Mouse (Mus musculus) midbrain, embryonic 11.5 days (tissue): ENCODE measurements around the gene Trabd2b. TPM values are rescaled to one million over a fixed set of nuclear protein-coding genes. Genes with fewer than 3 reads are reported as not detected.

ENCODE experiments used
- ATAC-seq: fragments of 200-750 bp; cut with Nextera tagmentation; 2 replicates; pipeline ENCODE4 v1.8.0; 2017; ENCODE audit warnings: moderate TSS enrichment, moderate library complexity; ENCODE audit not compliant: low FRiP score
- DNase-seq: peaks from one replicate; pipeline ENCODE4 v3.0.0; 2015; ENCODE audit warnings: low spot score; ENCODE audit errors: missing footprints
- H3K27ac ChIP-seq: fragments of 300-500 bp; sonication (generic); 2 replicates; pipeline ENCODE4 v1.5.1; 2014; ENCODE audit warnings: low read depth, low read length
- H3K27me3 ChIP-seq: fragments of 300-500 bp; sonication (generic); 2 replicates; pipeline ENCODE4 v1.6.1; 2014; ENCODE audit warnings: mild to moderate bottlenecking, low read length, moderate library complexity, mixed read lengths; ENCODE audit not compliant: control insufficient read depth, insufficient read depth
- H3K36me3 ChIP-seq: fragments of 300-500 bp; sonication (generic); 2 replicates; pipeline ENCODE4 v1.6.1; 2014; ENCODE audit warnings: mild to moderate bottlenecking, low read length, moderate library complexity, mixed read lengths; ENCODE audit not compliant: control insufficient read depth, insufficient read depth
- H3K4me1 ChIP-seq: fragments of 300-500 bp; sonication (generic); 2 replicates; pipeline ENCODE4 v1.6.1; 2014; ENCODE audit warnings: low read length; ENCODE audit not compliant: control insufficient read depth, insufficient read depth
- H3K4me2 ChIP-seq: fragments of 300-500 bp; sonication (generic); 2 replicates; pipeline ENCODE4 v1.6.1; 2014; ENCODE audit warnings: mild to moderate bottlenecking, moderate library complexity
- H3K4me3 ChIP-seq: fragments of 300-500 bp; sonication (generic); 2 replicates; pipeline ENCODE4 v1.5.1; 2014; ENCODE audit warnings: low read depth, low read length
- H3K9ac ChIP-seq: fragments of 300-500 bp; sonication (generic); 2 replicates; pipeline ENCODE4 v1.6.1; 2014; ENCODE audit warnings: low read length
- H3K9me3 ChIP-seq: fragments of 300-500 bp; sonication (generic); 2 replicates; pipeline ENCODE4 v1.6.1; 2016; ENCODE audit warnings: low read length; ENCODE audit not compliant: control insufficient read depth
- WGBS: fragments of 180-500 bp; shearing (Covaris S2); extraction: QIAGEN DNeasy Blood & Tissue Kit; methylation state at CpG from one replicate; pipeline ENCODE4 v1.1.7; 2014; 5-methylcytosine and 5-hydroxymethylcytosine counted together
- polyA plus RNA-seq: library from polyadenylated mRNA; unstranded; fragments of >200 nt; fragmentation: Nextera tagmentation; extraction: Ambion mirVana; gene quantifications from 2 replicates; pipeline ENCODE4 v1.2.1, GENCODE M21; 2014

The Trabd2b gene
- polyA plus RNA-seq, 1 experiment from 2014 or later: 2.2 TPM

- no peak overlapping the region for H3K4me2 ChIP-seq
- DNase-seq (no peak), ATAC-seq (no peak)
- H3K9ac ChIP-seq: no peak overlapping the region
- no peaks in the 10 kb centered on the region for H3K4me1 ChIP-seq
- no peak overlapping the region for H3K4me3 ChIP-seq
- H3K9me3 ChIP-seq: no peaks in the 10 kb centered on the region
- H3K27me3 ChIP-seq: no peaks in the 10 kb centered on the region
- H3K36me3 ChIP-seq: no peaks in the 10 kb centered on the region
- 88% methylated on average over 2 of the region's 2 CpGs for WGBS
- H3K27ac ChIP-seq: no peak overlapping the region
Observed at GRCm38 (mm10) chr4:114386395-114386811, 20.1 kb upstream of the Trabd2b start.

DNA sequence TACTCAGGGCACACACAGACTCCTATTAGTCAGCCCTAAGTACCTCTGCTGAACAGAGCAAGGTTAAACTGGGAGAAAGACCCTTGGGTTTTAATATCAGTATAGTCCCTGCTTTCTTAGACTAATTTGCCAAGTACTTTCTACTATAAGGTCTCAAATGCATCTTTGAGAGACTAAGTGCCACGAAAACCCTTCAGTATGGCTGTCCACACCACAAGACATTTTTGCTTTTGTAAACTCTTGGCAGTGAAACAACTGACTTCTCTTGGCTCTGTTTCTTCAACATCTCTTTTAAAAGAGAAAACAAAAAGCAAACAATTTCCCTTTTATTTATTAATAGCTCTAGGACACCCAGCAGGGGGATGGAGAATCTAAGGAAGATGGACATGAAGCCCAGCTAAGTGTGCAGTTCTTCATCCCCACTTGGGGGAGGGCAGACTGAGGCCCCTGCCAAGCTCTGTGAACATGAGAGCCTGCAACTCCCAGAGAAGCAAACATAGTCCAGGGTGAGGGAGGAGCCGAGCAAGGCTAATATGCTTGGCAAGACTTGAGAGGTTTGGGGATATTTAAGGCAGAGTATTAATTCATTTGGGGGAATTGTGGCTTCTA, 18.9 kb upstream of the Trabd2b start:
- Histone ChIP-seq H3K4me2 (no peak overlapping the region), H3K9me3 (no peaks in the 10 kb centered on the region), H3K27ac (no peak overlapping the region), H3K4me3 (no peak overlapping the region), H3K36me3 (no peaks in the 10 kb centered on the region), H3K9ac (no peak overlapping the region), H3K4me1 (no peaks in the 10 kb centered on the region), H3K27me3 (no peaks in the 10 kb centered on the region)
- no peak for ATAC-seq
- DNase-seq: peak; percentile 4
- WGBS: 70% methylated on average over 2 of the region's 2 CpGs

- H3K9me3 ChIP-seq: no peaks in the 10 kb centered on the region
- no peaks in the 10 kb centered on the region for H3K36me3 ChIP-seq
- WGBS: 87% methylated on average over 3 of the region's 3 CpGs
- ATAC-seq (no peak), DNase-seq (peak; percentile 39)
- no peak overlapping the region for H3K9ac ChIP-seq
- no peaks in the 10 kb centered on the region for H3K4me1 ChIP-seq
- H3K27me3 ChIP-seq: no peaks in the 10 kb centered on the region
- H3K4me2 ChIP-seq: no peak overlapping the region
- H3K4me3 ChIP-seq: no peak overlapping the region
- H3K27ac ChIP-seq: no peak overlapping the region
Observed at GRCm38 (mm10) chr4:114388306-114388705, 18.2 kb upstream of the Trabd2b start.

DNA sequence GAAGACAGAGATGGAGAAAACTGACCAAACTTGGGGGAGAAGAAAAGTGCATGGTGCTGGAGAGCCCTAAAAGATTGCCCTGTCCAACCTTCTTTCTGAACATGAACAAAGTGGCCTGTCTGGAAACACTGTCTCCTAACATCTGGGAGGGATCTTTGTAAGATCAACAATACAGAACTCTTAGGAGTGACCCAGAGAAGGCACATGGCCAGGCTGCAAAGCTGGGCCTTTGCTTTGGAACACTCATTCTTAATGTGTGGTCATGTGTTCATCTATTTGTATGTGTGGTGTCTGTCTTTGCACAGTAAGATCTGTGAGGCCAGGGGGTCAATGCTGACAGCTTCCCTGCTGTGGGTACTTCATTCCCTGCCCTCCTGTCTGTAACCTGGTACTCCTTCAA, 16.9 kb upstream of the Trabd2b start:
- DNase-seq (peak; percentile 56), ATAC-seq (no peak)
- Histone ChIP-seq H3K9ac (no peak overlapping the region), H3K36me3 (no peaks in the 10 kb centered on the region), H3K27ac (no peak overlapping the region), H3K4me1 (no peaks in the 10 kb centered on the region), H3K9me3 (no peaks in the 10 kb centered on the region), H3K27me3 (no peaks in the 10 kb centered on the region), H3K4me3 (no peak overlapping the region), H3K4me2 (no peak overlapping the region)

- ATAC-seq (no peak), DNase-seq (no peak)
- Histone ChIP-seq H3K36me3 (no peaks in the 10 kb centered on the region), H3K4me2 (no peak overlapping the region), H3K27ac (no peak overlapping the region), H3K4me1 (no peaks in the 10 kb centered on the region), H3K9me3 (no peaks in the 10 kb centered on the region), H3K9ac (no peak overlapping the region), H3K27me3 (no peaks in the 10 kb centered on the region), H3K4me3 (no peak overlapping the region)
Observed at GRCm38 (mm10) chr4:114397625-114398024, 8.9 kb upstream of the Trabd2b start.

DNA sequence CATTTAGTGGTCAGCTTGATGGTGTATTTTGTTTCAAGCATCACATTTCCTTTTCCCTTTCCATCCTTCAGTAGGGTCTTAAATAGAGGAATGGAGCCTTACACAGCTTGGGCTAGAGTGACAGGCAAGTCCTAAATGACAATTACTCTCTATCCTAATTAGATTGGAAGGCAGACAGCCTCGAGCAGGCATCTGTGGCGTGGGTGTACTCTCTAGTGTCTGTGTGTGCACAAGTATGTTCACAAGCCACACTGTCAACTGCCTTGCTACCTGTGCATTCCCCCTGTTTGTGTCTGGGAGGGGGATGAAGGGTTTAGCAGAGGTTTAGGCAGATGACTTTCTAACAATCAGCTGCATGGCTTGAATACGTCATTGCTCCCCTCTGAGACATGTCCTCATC, 6.7 kb upstream of the Trabd2b start:
- Histone ChIP-seq H3K27ac (no peak overlapping the region), H3K27me3 (no peaks in the 10 kb centered on the region), H3K36me3 (no peaks in the 10 kb centered on the region), H3K4me2 (no peak overlapping the region), H3K4me1 (no peaks in the 10 kb centered on the region), H3K4me3 (no peak overlapping the region), H3K9ac (no peak overlapping the region), H3K9me3 (no peaks in the 10 kb centered on the region)
- no peak for DNase-seq
- 72% methylated on average over 3 of the region's 3 CpGs for WGBS
- no peak for ATAC-seq

GRCm38 (mm10) chr4:114401993-114402731, 4.4 kb upstream of the Trabd2b start:
- peaks cover 1% of the 10 kb centered on the region; the same call in 1 of the 2 replicates for H3K27me3 ChIP-seq
- DNase-seq: no peak
- H3K9ac ChIP-seq: no peak overlapping the region
- 46% methylated on average over 7 of the region's 7 CpGs for WGBS
- no peak overlapping the region for H3K4me3 ChIP-seq
- no peak overlapping the region for H3K27ac ChIP-seq
- peaks cover 2% of the 10 kb centered on the region; the same call in 1 of the 2 replicates for H3K4me1 ChIP-seq
- H3K9me3 ChIP-seq: no peaks in the 10 kb centered on the region
- no peaks in the 10 kb centered on the region for H3K36me3 ChIP-seq
- ATAC-seq: no peak
- H3K4me2 ChIP-seq: no peak overlapping the region

GRCm38 (mm10) chr4:114405682-114406354, 706 bp upstream of the Trabd2b start:
- Histone ChIP-seq H3K36me3 (no peaks in the 10 kb centered on the region), H3K27ac (peak overlapping the region; percentile 68), H3K4me1 (peaks cover 20% of the 10 kb centered on the region), H3K9me3 (no peaks in the 10 kb centered on the region), H3K9ac (peak overlapping the region; percentile 78), H3K4me3 (peak overlapping the region; percentile 79), H3K27me3 (peaks cover 6% of the 10 kb centered on the region), H3K4me2 (peak overlapping the region; percentile 96)
- peak; percentile 99 for DNase-seq
- peak; percentile 84 for ATAC-seq
- WGBS: 2% methylated on average over 17 of the region's 74 CpGs

DNA sequence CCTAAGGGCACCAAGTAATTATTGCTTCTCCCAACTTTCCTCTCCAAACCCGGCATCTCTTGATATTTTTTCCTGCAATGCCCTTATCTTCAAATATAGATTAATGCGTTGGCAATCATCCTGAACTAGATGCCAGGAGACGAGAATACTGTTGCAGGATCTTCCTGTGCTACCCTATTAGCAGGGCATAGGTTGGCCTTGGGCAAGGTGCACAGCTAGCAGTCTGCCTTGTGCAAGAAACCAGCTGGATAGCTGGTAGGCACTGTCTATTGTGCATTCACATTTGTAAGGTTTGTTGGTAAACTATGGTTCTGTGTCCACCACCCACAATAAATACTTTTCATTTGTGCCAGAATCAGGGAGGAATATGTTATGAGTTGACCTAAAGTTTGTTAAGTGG, 992 bp downstream of the Trabd2b start:
- Histone ChIP-seq H3K4me1 (peaks cover 23% of the 10 kb centered on the region), H3K27me3 (peaks cover 6% of the 10 kb centered on the region), H3K27ac (no peak overlapping the region), H3K9ac (no peak overlapping the region), H3K4me2 (peak overlapping the region; percentile 96), H3K9me3 (no peaks in the 10 kb centered on the region), H3K36me3 (no peaks in the 10 kb centered on the region), H3K4me3 (peak overlapping the region; percentile 79)
- no peak for DNase-seq
- WGBS: 70% methylated on average over 3 of the region's 3 CpGs
- no peak for ATAC-seq
